Mouse (Mus musculus) lung, postnatal 0 days (tissue): ENCODE measurements around the gene Nr2f6.

Experiments used
- CTCF ChIP-seq: IDR thresholded peaks from 2 replicates; pipeline ENCODE4 v1.5.1; 2016; ENCODE audit warnings: antibody characterized with exemption, mild to moderate bottlenecking
- EP300 ChIP-seq: IDR thresholded peaks from 2 replicates; pipeline ENCODE4 v1.6.1; 2016; ENCODE audit warnings: antibody characterized with exemption, mild to moderate bottlenecking, control low read depth

DNA sequence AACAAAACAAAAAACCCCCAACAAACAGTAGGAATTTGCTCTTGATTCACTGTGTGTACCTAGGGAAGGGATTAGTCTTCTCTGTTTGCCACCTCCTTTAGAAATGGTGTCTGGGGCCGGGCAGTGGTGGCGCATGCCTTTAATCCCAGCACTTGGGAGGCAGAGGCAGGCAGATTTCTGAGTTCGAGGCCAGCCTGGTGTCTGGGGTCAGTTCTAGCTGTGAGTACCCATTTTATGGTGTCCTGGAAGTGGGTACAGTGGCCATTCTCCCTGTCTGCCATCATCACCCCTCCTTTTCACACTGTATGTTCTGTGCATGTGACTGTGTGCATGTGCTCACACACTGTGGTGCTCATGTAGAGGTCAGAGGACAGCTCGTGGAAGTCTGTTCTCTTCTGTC lies 26.5 kb upstream of the Nr2f6 start:
- TF ChIP-seq CTCF: no peak
- no peak for TF ChIP-seq EP300
